Comparison of ENCODE assay signal across 15 mouse cellular contexts in the genomic region with DNA sequence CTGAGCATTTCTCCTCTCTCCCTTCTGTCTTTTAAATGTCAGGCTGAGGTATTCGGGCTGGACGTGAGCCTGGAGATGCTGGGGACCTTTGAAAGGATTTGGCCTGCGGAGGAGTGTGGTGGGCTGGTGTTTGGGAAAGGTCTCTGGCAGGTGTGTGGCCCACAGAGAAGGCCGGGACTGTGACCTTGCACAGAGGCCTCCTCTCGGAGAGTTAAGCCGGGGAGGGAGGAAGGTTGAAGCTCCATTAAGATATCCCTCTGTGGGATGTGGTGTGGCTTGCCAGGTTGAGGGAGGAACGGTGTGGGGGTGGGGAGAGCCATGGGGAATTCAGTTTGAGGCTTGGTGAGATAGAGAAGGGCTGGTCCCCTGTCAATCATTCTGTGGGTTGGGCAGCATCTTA. TPM values are rescaled to one million over a fixed set of nuclear protein-coding genes. Genes with fewer than 3 reads are reported as not detected.
DNase-seq lines count a peak whose midpoint lies in the region; ATAC-seq lines count a peak whose summit lies in the region.
"Had no signal": no experiment of that assay in that cellular context is flagged by ENCODE, and none has a peak within 500 bp of the region (broad histone marks: within the 10 kb centered on the region; RNA-seq: fewer than 3 reads in every experiment).

No protein-coding gene starts in this region.

- DNase-seq in layer of hippocampus, adult 11-12 months (ENCODE audit: low spot score) = peak; percentile 57
- no peak for DNase-seq in layer of hippocampus, postnatal 10 days (ENCODE audit: low spot score in 2 of 2)
- DNase-seq in testis, postnatal 10 days (ENCODE audit: low spot score) = peak; percentile 62
- no peak for DNase-seq in testis, postnatal 14 days (ENCODE audit: low spot score)
- peak; percentile 70 to 71 for DNase-seq in cerebellum, postnatal 10 days
- DNase-seq in kidney, adult 9 months = no peak
- DNase-seq: kidney, adult 2 months; kidney, postnatal 25 days; left cerebral cortex, postnatal 4 days; liver; right cerebral cortex, postnatal 25 days had no signal

- no peak for ATAC-seq in erythroblast, adult 5-6 weeks (replicated peaks; ENCODE audit: low FRiP score, poor library complexity, severe bottlenecking)
- ATAC-seq: forebrain, embryonic 14.5 days; inflammation-experienced regulatory T-cells, adult 6 months; lung, postnatal 0 days had no signal

RNA-seq across cellular contexts. Expression of gene Epb41l1, which starts 59.1 kb away (rescaled TPM):
- 100 to 1,000 TPM; 268 to 270 TPM for total RNA-seq in layer of hippocampus, postnatal 10 days (2021)
- total RNA-seq in erythroblast, adult 5-6 weeks (2015; ENCODE audit: low replicate concordance) = under 0.01 and 2.5 TPM in 2 replicates
- total RNA-seq in erythroblast, adult 5-6 weeks (2017; ENCODE audit: low replicate concordance) = 0.34 and 0.84 TPM in 2 replicates

Comparison
In these comparisons a context has a peak if more than half of its experiments do, and no peak if none do; other contexts are left out.
1. DNase-seq: peak in layer of hippocampus, adult 11-12 months (single experiment), testis, postnatal 10 days (single experiment) and cerebellum, postnatal 10 days (2 of 2); none in layer of hippocampus, postnatal 10 days (0 of 2), testis, postnatal 14 days (single experiment) and kidney, adult 9 months (single experiment).
2. RNA of gene Epb41l1, which starts 59.1 kb away (total RNA-seq): 268 to 270 TPM in layer of hippocampus, postnatal 10 days; under 0.01 to 2.5 TPM in erythroblast, adult 5-6 weeks; every median in the first group is over 10 times any median in the second.